Mouse (Mus musculus) intestine, embryonic 14.5 days (tissue): Measurements from ENCODE around the gene Clasp1. TPM values are rescaled to one million over a fixed set of nuclear protein-coding genes. Genes with fewer than 3 reads are reported as not detected.
A peak's percentile ranks its signal among the peaks of the same experiment; 100 is the strongest.

Experiments used
- ATAC-seq: fragments of 200-750 bp; cut with Nextera tagmentation; replicated peaks from 2 replicates; pipeline ENCODE4 v1.8.0; 2017; ENCODE audit warnings: low read depth, moderate number of reproducible peaks, moderate TSS enrichment, moderate library complexity; ENCODE audit not compliant: low FRiP score, low TSS enrichment
- DNase-seq: peaks from one replicate; pipeline ENCODE4 v3.0.0-alpha.2; 2018; ENCODE audit warnings: low spot score
- H3K27ac ChIP-seq: fragments of 300-500 bp; sonication (generic); 2 replicates; pipeline ENCODE4 v1.5.1; 2014; ENCODE audit warnings: low read depth, mild to moderate bottlenecking, control low read depth
- H3K27me3 ChIP-seq: fragments of 300-500 bp; sonication (generic); replicated peaks from 2 replicates; pipeline ENCODE4 v1.6.1; 2014; ENCODE audit warnings: low read length, control low read depth; ENCODE audit not compliant: control insufficient read depth, insufficient read depth
- H3K36me3 ChIP-seq: fragments of 300-500 bp; sonication (generic); 2 replicates; pipeline ENCODE4 v1.6.1; 2014; ENCODE audit warnings: low read length, control low read depth; ENCODE audit not compliant: control insufficient read depth, insufficient read depth
- H3K4me1 ChIP-seq: fragments of 300-500 bp; sonication (generic); replicated peaks from 2 replicates; pipeline ENCODE4 v1.6.1; 2014; ENCODE audit warnings: low read length, control low read depth, mixed read lengths; ENCODE audit not compliant: control insufficient read depth, insufficient read depth
- H3K4me2 ChIP-seq: fragments of 300-500 bp; sonication (generic); 2 replicates; pipeline ENCODE4 v1.6.1; 2014; ENCODE audit warnings: low read length
- H3K4me3 ChIP-seq: fragments of 300-500 bp; sonication (generic); 2 replicates; pipeline ENCODE4 v1.5.1; 2014; ENCODE audit warnings: low read depth, low read length, control low read depth, mixed read lengths
- H3K9ac ChIP-seq: fragments of 300-500 bp; sonication (generic); 2 replicates; pipeline ENCODE4 v1.6.1; 2014; ENCODE audit warnings: mild to moderate bottlenecking, low read length
- H3K9me3 ChIP-seq: fragments of 300-500 bp; sonication (generic); 2 replicates; pipeline ENCODE4 v1.6.1; 2016; ENCODE audit warnings: low read length, control low read depth; ENCODE audit not compliant: control insufficient read depth
- WGBS: fragments of 180-500 bp; shearing (Covaris S2); extraction: QIAGEN DNeasy Blood & Tissue Kit; methylation state at CpG from one replicate; pipeline ENCODE4 v1.1.7; 2014; 5-methylcytosine and 5-hydroxymethylcytosine counted together
- polyA plus RNA-seq: library from polyadenylated mRNA; unstranded; fragments of >200 nt; fragmentation: Nextera tagmentation; extraction: Ambion mirVana; gene quantifications from 2 replicates; pipeline ENCODE4 v1.2.1, GENCODE M21; 2014

The Clasp1 gene
- polyA plus RNA-seq, 1 experiment from 2014 or later, result 51.6 TPM

DNA sequence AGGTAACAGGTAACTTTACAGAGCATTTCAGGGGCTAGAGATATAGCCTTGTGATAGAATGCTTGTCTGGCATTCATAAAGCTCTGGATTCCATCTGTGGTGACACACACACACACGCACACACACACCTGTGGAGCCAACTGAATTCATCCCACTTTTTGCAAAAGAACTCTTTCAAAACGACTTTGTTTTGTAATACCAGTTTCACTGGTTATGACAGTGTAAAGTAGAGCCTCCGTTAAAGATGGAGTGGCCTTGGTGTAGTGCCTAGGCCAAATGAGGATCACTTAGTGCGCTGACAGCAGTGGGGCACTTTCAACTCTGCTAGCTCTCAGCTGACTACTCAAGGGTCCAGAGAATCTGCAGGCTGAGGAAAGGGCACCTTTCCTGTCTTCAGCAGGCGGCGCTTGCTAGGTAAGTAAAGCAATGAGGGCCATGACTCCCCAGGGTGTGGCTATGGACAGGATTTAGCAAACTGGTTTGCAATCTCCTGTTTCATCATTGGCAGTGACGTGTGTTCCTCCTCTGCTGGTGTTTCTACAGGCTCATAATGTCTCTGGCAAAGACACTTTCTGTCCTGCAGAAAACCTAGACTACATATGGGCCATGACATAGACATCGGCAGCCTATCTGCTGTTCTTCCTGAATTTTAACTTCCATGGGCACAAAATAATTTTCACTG is 8.6 kb upstream of the Clasp1 start:
- no peak overlapping the region for H3K4me3 ChIP-seq
- DNase-seq (no peak), ATAC-seq (no peak)
- 0 out of 2 replicates have a peak, but pooled peaks cover 2% of the 10 kb centered on the region for H3K9me3 ChIP-seq
- H3K4me1 ChIP-seq, result no peaks in the 10 kb centered on the region
- no peaks in the 10 kb centered on the region for H3K36me3 ChIP-seq
- H3K4me2 ChIP-seq, result no peak overlapping the region
- H3K27ac ChIP-seq, result no peak overlapping the region
- H3K9ac ChIP-seq, result no peak overlapping the region
- 79% methylated on average over 8 of the region's 8 CpGs for WGBS
- H3K27me3 ChIP-seq, result no peaks in the 10 kb centered on the region

DNA sequence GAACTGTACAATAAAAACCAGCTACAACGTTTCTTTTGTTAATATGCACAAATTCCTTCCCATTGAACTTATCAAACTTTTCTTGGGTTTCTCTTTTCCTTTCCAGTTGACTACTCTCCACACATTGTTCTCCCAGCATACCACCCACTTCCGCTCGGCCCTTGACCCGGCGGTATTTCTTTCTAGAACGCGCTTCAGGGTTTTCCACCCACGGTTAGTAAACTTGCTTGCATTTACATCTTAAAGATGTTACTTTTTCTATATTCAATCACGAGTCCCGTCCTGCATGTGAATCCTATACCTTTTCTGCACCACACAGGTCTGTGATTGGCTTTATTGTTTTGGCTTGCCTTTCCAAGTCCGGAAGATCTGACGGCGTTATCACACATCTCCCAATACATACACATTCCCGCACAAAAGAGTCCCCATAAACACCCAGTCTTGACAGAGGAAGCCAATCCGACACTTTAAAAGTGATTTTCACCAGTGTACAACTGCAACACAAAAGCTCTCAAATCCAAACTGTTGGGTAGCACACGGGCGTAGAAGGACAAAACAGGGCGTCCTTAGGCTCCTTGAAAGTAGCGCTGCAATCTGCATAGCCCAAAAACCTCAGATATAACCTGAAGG is 616 bp upstream of the Clasp1 start:
- under 1% methylated on average over 19 of the region's 19 CpGs for WGBS
- H3K4me1 ChIP-seq, result peaks cover 13% of the 10 kb centered on the region

DNA sequence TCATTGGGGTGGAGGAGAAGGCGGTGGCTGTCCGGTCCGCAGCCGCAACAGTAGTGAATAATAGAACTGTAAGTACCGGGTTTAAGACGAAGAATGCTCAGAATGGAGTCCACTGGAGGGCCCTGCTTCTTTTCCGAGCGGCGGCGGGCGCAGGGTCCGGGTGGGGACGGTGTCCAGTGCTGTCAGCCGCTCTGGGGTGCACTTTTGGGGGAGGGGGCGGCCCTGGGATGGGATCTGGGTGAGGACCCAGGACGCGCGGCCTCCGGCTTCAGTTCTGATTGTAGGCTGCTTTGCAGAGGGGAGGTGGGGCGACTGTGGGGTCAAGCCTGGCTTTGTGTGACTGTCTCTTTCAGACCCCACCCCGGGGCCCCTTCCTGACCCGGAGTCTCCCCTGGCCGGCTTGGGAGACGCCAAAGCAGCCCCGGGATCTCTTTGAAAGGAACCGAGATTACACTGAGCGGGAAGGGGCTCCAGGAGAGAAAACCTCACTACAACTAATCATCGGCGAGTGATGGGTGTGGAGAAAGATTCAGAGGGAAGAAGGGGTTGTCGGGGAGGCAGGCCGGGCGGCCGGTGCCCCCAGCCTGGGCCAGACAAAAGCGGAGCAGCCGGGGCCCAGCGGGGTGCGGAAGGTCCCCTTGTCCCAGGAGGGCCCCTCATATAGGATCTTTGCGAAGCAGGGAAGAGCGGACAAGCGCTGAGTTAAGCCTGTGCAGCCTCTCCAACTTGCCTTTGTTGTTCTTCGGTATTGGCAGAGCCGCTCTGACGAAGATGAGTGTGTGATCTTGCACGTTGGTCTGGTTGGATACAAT is 802 bp downstream of the Clasp1 start:
- DNase-seq (peak; percentile 88), ATAC-seq (peak; percentile 65)
- H3K27me3 ChIP-seq, result no peaks in the 10 kb centered on the region
- H3K9ac ChIP-seq, result peak overlapping the region; percentile 71
- WGBS, result under 1% methylated on average over 44 of the region's 44 CpGs
- H3K4me1 ChIP-seq, result peaks cover 13% of the 10 kb centered on the region
- H3K36me3 ChIP-seq, result peaks cover 3% of the 10 kb centered on the region; the same call in 1 of the 2 replicates
- peak overlapping the region; percentile 85 for H3K27ac ChIP-seq
- no peaks in the 10 kb centered on the region for H3K9me3 ChIP-seq
- H3K4me2 ChIP-seq, result peak overlapping the region; percentile 87
- H3K4me3 ChIP-seq, result peak overlapping the region; percentile 72

More for the DNA sequence above, 616 bp upstream of the Clasp1 start:
- Histone ChIP-seq H3K9me3 (no peaks in the 10 kb centered on the region), H3K4me2 (peak overlapping the region; percentile 64), H3K27me3 (no peaks in the 10 kb centered on the region), H3K27ac (peak overlapping the region; percentile 85), H3K36me3 (no peaks in the 10 kb centered on the region), H3K9ac (peak overlapping the region; percentile 71), H3K4me3 (peak overlapping the region; percentile 72)
- no peak; the same call in 1 of the 2 replicates for ATAC-seq
- DNase-seq, result peak; percentile 75

DNA sequence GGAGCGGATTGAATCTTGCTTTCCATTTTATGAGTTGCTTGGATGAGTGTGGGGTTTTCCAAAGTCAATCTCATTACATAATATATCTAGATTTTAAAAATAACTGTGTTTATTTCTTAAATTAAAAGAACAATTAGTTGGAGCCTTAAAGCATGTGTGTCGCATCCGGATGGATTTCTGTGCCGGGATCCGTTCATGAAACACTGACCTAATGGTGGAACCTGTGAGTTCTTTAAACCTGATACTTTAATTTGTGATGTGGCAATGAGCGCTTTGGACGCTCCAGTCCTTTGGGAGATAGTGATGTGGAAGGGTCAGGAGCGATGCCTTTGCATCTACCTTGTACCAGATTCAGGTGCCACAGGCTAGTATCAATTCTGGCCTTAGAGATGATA is 1.4 kb downstream of the Clasp1 start:
- Histone ChIP-seq H3K9ac (peak overlapping the region; percentile 71), H3K4me2 (peak overlapping the region; percentile 87), H3K27me3 (no peaks in the 10 kb centered on the region), H3K4me1 (peaks cover 13% of the 10 kb centered on the region), H3K4me3 (peak overlapping the region; percentile 72), H3K9me3 (no peaks in the 10 kb centered on the region), H3K36me3 (peaks cover 3% of the 10 kb centered on the region; the same call in 1 of the 2 replicates), H3K27ac (peak overlapping the region; percentile 85)
- ATAC-seq (no peak), DNase-seq (no peak)
- WGBS, result 18% methylated on average over 8 of the region's 8 CpGs

DNA sequence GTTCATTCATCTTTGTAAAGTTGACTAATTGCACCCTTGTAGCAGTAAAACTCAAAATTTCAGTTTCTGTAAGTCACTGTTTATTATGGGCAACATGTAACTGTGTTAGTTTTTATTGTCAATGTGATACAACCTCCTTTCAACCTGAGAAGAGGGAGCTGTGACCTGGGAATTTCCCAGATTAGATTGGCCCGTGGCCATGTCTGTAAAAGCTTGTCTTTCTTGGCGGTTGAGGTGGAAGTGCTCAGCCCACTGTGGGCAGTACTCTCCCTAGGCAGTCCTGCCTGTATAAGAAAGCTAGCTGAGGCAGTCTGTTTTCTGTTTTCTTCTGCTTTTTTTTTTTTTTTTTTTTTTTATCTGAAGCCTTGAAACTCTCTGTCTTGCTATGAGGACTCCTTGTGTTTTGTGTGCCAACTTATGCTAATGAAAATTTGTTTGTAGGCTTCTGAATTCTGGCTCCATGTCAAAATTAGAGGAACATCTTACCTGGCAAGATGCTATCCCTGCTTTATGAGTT is 2.1 kb downstream of the Clasp1 start:
- Histone ChIP-seq H3K27me3 (no peaks in the 10 kb centered on the region), H3K9me3 (no peaks in the 10 kb centered on the region), H3K27ac (no peak overlapping the region), H3K9ac (no peak overlapping the region; the same call in 1 of the 2 replicates), H3K36me3 (peaks cover 3% of the 10 kb centered on the region; the same call in 1 of the 2 replicates), H3K4me3 (peak overlapping the region; percentile 72), H3K4me2 (peak overlapping the region; percentile 87), H3K4me1 (peaks cover 13% of the 10 kb centered on the region)
- no peak for ATAC-seq
- DNase-seq, result no peak
- WGBS, result 86% methylated on average over 2 of the region's 2 CpGs

DNA sequence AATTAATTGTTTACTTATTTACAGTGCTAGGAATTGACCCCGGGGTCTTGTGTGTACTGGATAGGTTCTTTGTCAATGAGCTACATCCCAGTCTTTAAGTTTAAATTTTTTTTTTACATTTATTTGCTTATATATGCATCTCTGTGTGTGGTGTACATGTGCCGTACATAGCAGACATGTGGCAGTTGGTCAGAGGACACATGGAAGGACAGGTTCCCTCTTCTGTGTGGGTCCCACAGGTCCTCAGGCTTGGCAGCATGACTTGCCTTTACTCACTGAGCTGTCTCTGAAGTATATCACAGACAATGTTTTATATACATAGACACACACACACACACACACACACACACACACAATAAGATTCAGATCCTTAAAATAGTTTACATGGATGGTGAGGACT is 3.4 kb downstream of the Clasp1 start:
- Histone ChIP-seq H3K4me2 (no peak overlapping the region), H3K9me3 (no peaks in the 10 kb centered on the region), H3K4me1 (peaks cover 13% of the 10 kb centered on the region), H3K27ac (no peak overlapping the region), H3K9ac (no peak overlapping the region), H3K4me3 (no peak overlapping the region), H3K27me3 (no peaks in the 10 kb centered on the region), H3K36me3 (peaks cover 3% of the 10 kb centered on the region; the same call in 1 of the 2 replicates)
- DNase-seq (no peak), ATAC-seq (no peak)
- WGBS, result 92% methylated on average over 2 of the region's 2 CpGs

DNA sequence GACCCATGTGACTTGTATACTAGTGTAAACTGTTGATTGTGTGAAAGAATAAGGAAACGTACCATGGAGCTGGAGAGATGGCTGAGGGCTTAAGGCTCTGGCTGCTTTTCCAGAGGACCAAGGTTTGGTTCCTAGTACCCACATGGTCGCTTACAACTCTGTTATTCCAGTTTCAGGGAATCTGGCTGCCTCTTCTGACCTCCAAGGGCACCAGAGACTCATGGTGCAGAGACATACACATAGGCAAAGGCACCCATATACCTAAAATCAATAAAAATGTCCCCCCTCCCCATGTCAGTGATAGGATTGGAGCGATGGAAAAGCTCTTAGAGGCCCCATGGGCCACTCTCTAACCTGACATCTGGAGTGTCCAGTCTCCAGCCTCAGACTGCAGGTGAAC is 5.1 kb downstream of the Clasp1 start:
- WGBS, result 91% methylated on average over 3 of the region's 3 CpGs
- H3K9ac ChIP-seq, result no peak overlapping the region
- H3K27ac ChIP-seq, result no peak overlapping the region
- no peak overlapping the region for H3K4me2 ChIP-seq
- H3K9me3 ChIP-seq, result no peaks in the 10 kb centered on the region
- DNase-seq (no peak), ATAC-seq (no peak)
- no peaks in the 10 kb centered on the region for H3K27me3 ChIP-seq
- H3K4me3 ChIP-seq, result no peak overlapping the region
- peaks cover 8% of the 10 kb centered on the region for H3K4me1 ChIP-seq
- H3K36me3 ChIP-seq, result peaks cover 3% of the 10 kb centered on the region; the same call in 1 of the 2 replicates

DNA sequence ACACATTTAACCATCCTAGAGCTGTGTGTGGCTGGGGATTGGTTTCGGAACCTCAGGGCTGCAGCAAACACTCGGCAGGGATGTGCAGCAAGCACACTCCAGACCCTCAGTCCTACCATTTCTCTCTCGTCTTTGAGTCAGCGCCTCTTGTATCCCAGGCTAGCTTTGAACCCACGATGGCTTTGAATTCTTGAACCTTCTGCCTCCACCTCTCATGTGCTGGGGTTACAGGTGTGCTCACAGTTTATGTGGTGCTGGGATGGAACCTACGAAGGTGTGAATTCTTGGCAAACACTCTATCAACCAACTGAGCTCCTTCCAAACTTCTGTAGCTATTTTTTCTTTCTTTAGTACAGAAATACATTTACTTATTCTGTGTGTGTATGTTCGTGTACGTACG is 9.0 kb downstream of the Clasp1 start:
- Histone ChIP-seq H3K4me3 (no peak overlapping the region), H3K36me3 (peaks cover 3% of the 10 kb centered on the region; the same call in 1 of the 2 replicates), H3K4me2 (no peak overlapping the region), H3K27ac (no peak overlapping the region), H3K4me1 (no peaks in the 10 kb centered on the region), H3K27me3 (no peaks in the 10 kb centered on the region), H3K9ac (no peak overlapping the region), H3K9me3 (no peaks in the 10 kb centered on the region)
- DNase-seq (no peak), ATAC-seq (no peak)
- 95% methylated on average over 9 of the region's 9 CpGs for WGBS
